In genomic region chr10:44002004-44002940, GRCm38 (mm10) we compare ENCODE assay signal across 8 mouse cellular contexts.
DNase-seq lines count a peak whose midpoint lies in the region; ATAC-seq and TF ChIP-seq lines count a peak whose summit lies in the region.

No protein-coding gene starts in this region.

- 19% methylated on average over 14 of the region's 14 CpGs for WGBS in forebrain, embryonic 14.5 days
- WGBS in forebrain, embryonic 15.5 days, result 16% methylated on average over 14 of the region's 14 CpGs
- WGBS in embryonic facial prominence, embryonic 10.5 days, result 13% methylated on average over 14 of the region's 14 CpGs
- WGBS in limb, embryonic 11.5 days, result 13% methylated on average over 14 of the region's 14 CpGs

- H3K27ac ChIP-seq in forebrain, embryonic 14.5 days (ENCODE audit: low read depth, low read length), result no peak overlapping the region
- no peak overlapping the region for H3K27ac ChIP-seq in forebrain, embryonic 15.5 days (replicated peaks)
- no peak overlapping the region for H3K27ac ChIP-seq in embryonic facial prominence, embryonic 10.5 days (replicated peaks)
- H3K27ac ChIP-seq in limb, embryonic 11.5 days (replicated peaks; ENCODE audit: low read depth, low read length), result no peak overlapping the region

- H3K4me1 ChIP-seq in forebrain, embryonic 14.5 days (ENCODE audit: control insufficient read depth, insufficient read depth, low read length), result peaks cover 7% of the 10 kb centered on the region; the same call in 1 of the 2 replicates
- peaks cover 32% of the 10 kb centered on the region for H3K4me1 ChIP-seq in forebrain, embryonic 15.5 days
- peaks cover 42% of the 10 kb centered on the region for H3K4me1 ChIP-seq in embryonic facial prominence, embryonic 10.5 days
- H3K4me1 ChIP-seq in limb, embryonic 11.5 days (ENCODE audit: control insufficient read depth, insufficient read depth, low read length), result peaks cover 3% of the 10 kb centered on the region; the same call in 1 of the 2 replicates

- intact Hi-C loops in left cerebral cortex, postnatal 4 days (cut with DNase I), result no loop called here

- H3K79me2 ChIP-seq in myocyte (ENCODE audit: control insufficient read depth, insufficient read depth), result peaks cover 12% of the 10 kb centered on the region

- no peak overlapping the region for H3K4me3 ChIP-seq in forebrain, embryonic 14.5 days (ENCODE audit: low read depth, low read length)
- no peak overlapping the region for H3K4me3 ChIP-seq in forebrain, embryonic 15.5 days
- no peak overlapping the region for H3K4me3 ChIP-seq in embryonic facial prominence, embryonic 10.5 days
- H3K4me3 ChIP-seq in limb, embryonic 11.5 days (ENCODE audit: low read depth, low read length), result no peak overlapping the region
- H3K4me3 ChIP-seq in myocyte, result peak overlapping the region; percentile 62

- ATAC-seq in forebrain, embryonic 14.5 days, result no peak
- no peak for ATAC-seq in forebrain, embryonic 15.5 days (replicated peaks)
- no peak for ATAC-seq in limb, embryonic 11.5 days (ENCODE audit: insufficient number of reproducible peaks, low FRiP score, low TSS enrichment, low read depth)

- TF ChIP-seq POLR2A in myocyte (IDR thresholded peaks at IDR 0.05; ENCODE audit: insufficient read length, low read depth), result no peak

- no peak overlapping the region for H3ac ChIP-seq in myocyte (ENCODE audit: control insufficient read depth, insufficient read length)

- DNase-seq in forebrain, embryonic 14.5 days (ENCODE audit: low spot score), result peak; percentile 58
- peak; percentile 51 to 62 for DNase-seq in B cell, adult 2 months
- peak; percentile 51 for DNase-seq in embryonic facial prominence, embryonic 10.5 days (ENCODE audit: low spot score)
- DNase-seq in limb, embryonic 11.5 days (ENCODE audit: low spot score), result peak; percentile 54
- no peak for DNase-seq in right cerebral cortex, postnatal 36 days (ENCODE audit: low spot score in 2 of 2)
- no peak for DNase-seq in left cerebral cortex, postnatal 4 days

- H3K36me3 ChIP-seq in forebrain, embryonic 14.5 days (ENCODE audit: control insufficient read depth, insufficient read depth, low read length), result no peaks in the 10 kb centered on the region
- no peaks in the 10 kb centered on the region for H3K36me3 ChIP-seq in forebrain, embryonic 15.5 days
- no peaks in the 10 kb centered on the region for H3K36me3 ChIP-seq in embryonic facial prominence, embryonic 10.5 days (replicated peaks)
- H3K36me3 ChIP-seq in limb, embryonic 11.5 days (ENCODE audit: control insufficient read depth, insufficient read depth, low read length), result no peaks in the 10 kb centered on the region
- H3K36me3 ChIP-seq in myocyte (ENCODE audit: control insufficient read depth, insufficient read depth), result no peaks in the 10 kb centered on the region

- no peak overlapping the region for H3K4me2 ChIP-seq in forebrain, embryonic 14.5 days (ENCODE audit: low read length)
- H3K4me2 ChIP-seq in forebrain, embryonic 15.5 days (replicated peaks), result no peak overlapping the region
- no peak overlapping the region for H3K4me2 ChIP-seq in limb, embryonic 11.5 days (ENCODE audit: low read depth, severe bottlenecking)
- peak overlapping the region; percentile 97 for H3K4me2 ChIP-seq in myocyte (ENCODE audit: low read depth)

- no peaks in the 10 kb centered on the region for H3K9me3 ChIP-seq in forebrain, embryonic 14.5 days (replicated peaks; ENCODE audit: control insufficient read depth, low read length)
- H3K9me3 ChIP-seq in forebrain, embryonic 15.5 days, result no peaks in the 10 kb centered on the region
- H3K9me3 ChIP-seq in embryonic facial prominence, embryonic 10.5 days, result no peaks in the 10 kb centered on the region
- no peaks in the 10 kb centered on the region for H3K9me3 ChIP-seq in limb, embryonic 11.5 days (ENCODE audit: control insufficient read depth, low read length)

- H3K9ac ChIP-seq in forebrain, embryonic 14.5 days (ENCODE audit: low read length), result no peak overlapping the region
- H3K9ac ChIP-seq in forebrain, embryonic 15.5 days (replicated peaks), result no peak overlapping the region
- no peak overlapping the region for H3K9ac ChIP-seq in limb, embryonic 11.5 days (ENCODE audit: low read length)

- H3K27me3 ChIP-seq in forebrain, embryonic 14.5 days (replicated peaks; ENCODE audit: control insufficient read depth, insufficient read depth, low read length), result peaks cover 44% of the 10 kb centered on the region
- peaks cover 65% of the 10 kb centered on the region for H3K27me3 ChIP-seq in forebrain, embryonic 15.5 days
- peaks cover 93% of the 10 kb centered on the region for H3K27me3 ChIP-seq in embryonic facial prominence, embryonic 10.5 days (replicated peaks; ENCODE audit: low read depth, poor library complexity, severe bottlenecking)
- H3K27me3 ChIP-seq in limb, embryonic 11.5 days (ENCODE audit: control insufficient read depth, insufficient read depth, low read length), result peaks cover 41% of the 10 kb centered on the region
- H3K27me3 ChIP-seq in myocyte (ENCODE audit: control insufficient read depth, insufficient read depth, insufficient read length), result no peaks in the 10 kb centered on the region

TF ChIP-seq in myocyte, 11 proteins besides CTCF, POLR2A, EP300 and RAD21:
- TF ChIP-seq MYOD1 (IDR thresholded peaks at IDR 0.05; ENCODE audit: control insufficient read depth in 1 of 3, insufficient read length in 2 of 3, low read depth in 2 of 3), result no peak
- TF ChIP-seq USF1 (IDR thresholded peaks at IDR 0.05; ENCODE audit: low read depth), result no peak

Comparison
In these comparisons a context has a peak if more than half of its experiments do, and no peak if none do; other contexts are left out.
1. DNase-seq: peak in forebrain, embryonic 14.5 days (single experiment), B cell, adult 2 months (2 of 2), embryonic facial prominence, embryonic 10.5 days (single experiment) and limb, embryonic 11.5 days (single experiment); none in right cerebral cortex, postnatal 36 days (0 of 2) and left cerebral cortex, postnatal 4 days (single experiment).